ENCODE assay signal across 32 mouse cellular contexts in the genomic region with DNA sequence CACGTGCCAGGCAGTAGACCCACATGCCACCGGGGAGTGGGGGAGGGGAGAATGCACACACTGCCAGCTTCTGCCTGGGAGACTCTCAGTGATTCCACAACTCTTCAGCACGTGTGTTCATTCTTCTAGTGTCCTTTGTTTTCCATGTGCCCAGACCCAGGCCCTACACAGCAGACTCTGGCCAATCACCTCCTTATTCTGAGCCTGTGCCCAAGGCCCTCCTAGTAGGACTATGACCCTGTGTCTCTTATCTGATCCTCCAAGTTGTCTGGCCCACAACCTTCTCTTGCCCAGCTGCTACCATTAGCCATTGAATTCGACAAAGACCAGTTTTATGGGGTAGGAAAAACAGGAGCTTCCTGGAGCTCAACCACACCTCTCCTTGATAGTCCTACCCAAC.
"Had no signal": no experiment of that assay in that cellular context is flagged by ENCODE, and none has a peak within 500 bp of the region (broad histone marks: within the 10 kb centered on the region; RNA-seq: fewer than 3 reads in every experiment).

No protein-coding gene starts in this region.

- H3K27ac ChIP-seq: limb, embryonic 10.5 days; limb, embryonic 12.5 days; limb, embryonic 13.5 days; limb, embryonic 15.5 days; liver, embryonic 12.5 days; liver, embryonic 13.5 days; liver, embryonic 14.5 days; liver, embryonic 15.5 days; lung, embryonic 15.5 days; macrophage; midbrain, embryonic 10.5 days; midbrain, embryonic 12.5 days; midbrain, embryonic 13.5 days; midbrain, embryonic 15.5 days; neural tube, embryonic 12.5 days had no signal

- H3K9me3 ChIP-seq: limb, embryonic 10.5 days; limb, embryonic 12.5 days; limb, embryonic 13.5 days; limb, embryonic 15.5 days; liver, embryonic 12.5 days; liver, embryonic 13.5 days; liver, embryonic 15.5 days; lung, embryonic 15.5 days; megakaryocyte, embryonic 14.5 days; midbrain, embryonic 10.5 days; midbrain, embryonic 12.5 days; midbrain, embryonic 13.5 days; midbrain, embryonic 15.5 days; neural tube, embryonic 12.5 days had no signal

- DNase-seq: left cerebral cortex, postnatal 4 days; liver; liver, embryonic 13.5 days; liver, postnatal 0 days; lung, adult 18-20 months; lung, adult 2 months; lung, embryonic 14.5 days; lung, postnatal 10 days; lung, postnatal 14 days; lung, postnatal 36 days; lung, postnatal 4 days; midbrain, embryonic 14.5 days had no signal

- ATAC-seq: liver, embryonic 12.5 days; liver, postnatal 0 days; lung, postnatal 0 days; midbrain, embryonic 13.5 days; midbrain, embryonic 15.5 days; midbrain, embryonic 16.5 days had no signal

- H3K4me2 ChIP-seq: limb, embryonic 12.5 days; limb, embryonic 13.5 days; limb, embryonic 15.5 days; liver, embryonic 11.5 days; liver, embryonic 12.5 days; liver, embryonic 13.5 days; liver, embryonic 15.5 days; lung, embryonic 14.5 days; lung, embryonic 15.5 days; midbrain, embryonic 11.5 days; midbrain, embryonic 12.5 days; midbrain, embryonic 13.5 days; midbrain, embryonic 15.5 days; neural tube, embryonic 12.5 days had no signal

- H3K4me1 ChIP-seq: limb, embryonic 15.5 days; liver, embryonic 12.5 days; liver, embryonic 13.5 days; liver, embryonic 15.5 days; lung, embryonic 15.5 days; midbrain, embryonic 10.5 days; midbrain, embryonic 12.5 days; midbrain, embryonic 13.5 days; midbrain, embryonic 15.5 days; neural tube, embryonic 12.5 days had no signal

- H3K27me3 ChIP-seq: limb, embryonic 12.5 days; limb, embryonic 13.5 days; limb, embryonic 15.5 days; liver, embryonic 13.5 days; liver, embryonic 15.5 days; lung, embryonic 15.5 days; midbrain, embryonic 12.5 days; midbrain, embryonic 13.5 days; midbrain, embryonic 15.5 days; neural tube, embryonic 12.5 days had no signal

- H3K36me3 ChIP-seq: limb, embryonic 10.5 days; limb, embryonic 12.5 days; limb, embryonic 13.5 days; limb, embryonic 15.5 days; liver, embryonic 12.5 days; liver, embryonic 13.5 days; liver, embryonic 15.5 days; lung, embryonic 15.5 days; midbrain, embryonic 10.5 days; midbrain, embryonic 12.5 days; midbrain, embryonic 15.5 days had no signal

- H3K9ac ChIP-seq: limb, embryonic 12.5 days; limb, embryonic 13.5 days; limb, embryonic 15.5 days; liver, embryonic 12.5 days; liver, embryonic 13.5 days; liver, embryonic 14.5 days; liver, embryonic 15.5 days; liver, postnatal 0 days; lung, embryonic 14.5 days; lung, embryonic 15.5 days; midbrain, embryonic 12.5 days; midbrain, embryonic 13.5 days; midbrain, embryonic 15.5 days; neural tube, embryonic 12.5 days had no signal

- H3K4me3 ChIP-seq: limb, embryonic 10.5 days; limb, embryonic 12.5 days; limb, embryonic 13.5 days; limb, embryonic 15.5 days; liver, embryonic 12.5 days; liver, embryonic 13.5 days; liver, embryonic 15.5 days; lung, embryonic 15.5 days; megakaryocyte, embryonic 14.5 days; midbrain, embryonic 10.5 days; midbrain, embryonic 12.5 days; midbrain, embryonic 13.5 days; midbrain, embryonic 15.5 days; myocyte; neural tube, embryonic 12.5 days had no signal
